Mouse (Mus musculus): ENCODE measurements at regions not wholly inside any gene's neighbourhood (a gene's known extent, or its start where the extent isn't known, plus 50 kb on each side); places are given as distances from the start of the nearest gene placed in this dataset.
"Not testable (repeated sequence)": the region's sequence is repeated elsewhere in the genome, so short reads cannot be mapped to it uniquely, and the experiment has no call there.

DNA sequence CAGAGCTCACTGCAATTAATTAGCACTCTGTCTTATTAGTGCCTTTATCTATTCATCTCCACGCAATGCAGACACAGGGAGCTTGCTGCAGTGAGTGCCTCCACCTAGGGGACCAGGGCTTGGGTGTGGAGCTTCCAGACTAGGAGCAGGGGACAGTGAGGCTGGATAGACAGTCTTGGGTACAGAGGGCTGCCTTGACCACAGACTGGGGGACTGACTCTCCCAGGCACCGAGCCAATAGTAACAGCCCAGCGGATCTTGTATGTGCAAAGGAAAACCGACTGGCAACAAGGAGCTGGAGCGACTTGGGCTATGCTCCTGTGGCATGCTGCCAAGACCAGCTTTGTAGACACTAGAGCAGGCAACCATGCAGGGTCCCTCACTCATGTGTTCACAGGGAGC, 172.8 kb upstream of the Rpl38 start:
- no peak for DNase-seq (ENCODE audit: extremely low read depth, insufficient read length, low spot score)

GRCm38 (mm10) chr11:114486455-114486854, 181.9 kb upstream of the Rpl38 start:
- no peak for DNase-seq (ENCODE audit: extremely low read depth, insufficient read length, low spot score)

- DNase-seq (ENCODE audit: extremely low read depth, insufficient read length, low spot score): no peak
These were observed 182.9 kb upstream of the Rpl38 start for GRCm38 (mm10) chr11:114485429-114485828.

GRCm38 (mm10) chr11:114484668-114484953, 183.7 kb upstream of the Rpl38 start:
- DNase-seq (ENCODE audit: extremely low read depth, insufficient read length, low spot score): no peak

DNA sequence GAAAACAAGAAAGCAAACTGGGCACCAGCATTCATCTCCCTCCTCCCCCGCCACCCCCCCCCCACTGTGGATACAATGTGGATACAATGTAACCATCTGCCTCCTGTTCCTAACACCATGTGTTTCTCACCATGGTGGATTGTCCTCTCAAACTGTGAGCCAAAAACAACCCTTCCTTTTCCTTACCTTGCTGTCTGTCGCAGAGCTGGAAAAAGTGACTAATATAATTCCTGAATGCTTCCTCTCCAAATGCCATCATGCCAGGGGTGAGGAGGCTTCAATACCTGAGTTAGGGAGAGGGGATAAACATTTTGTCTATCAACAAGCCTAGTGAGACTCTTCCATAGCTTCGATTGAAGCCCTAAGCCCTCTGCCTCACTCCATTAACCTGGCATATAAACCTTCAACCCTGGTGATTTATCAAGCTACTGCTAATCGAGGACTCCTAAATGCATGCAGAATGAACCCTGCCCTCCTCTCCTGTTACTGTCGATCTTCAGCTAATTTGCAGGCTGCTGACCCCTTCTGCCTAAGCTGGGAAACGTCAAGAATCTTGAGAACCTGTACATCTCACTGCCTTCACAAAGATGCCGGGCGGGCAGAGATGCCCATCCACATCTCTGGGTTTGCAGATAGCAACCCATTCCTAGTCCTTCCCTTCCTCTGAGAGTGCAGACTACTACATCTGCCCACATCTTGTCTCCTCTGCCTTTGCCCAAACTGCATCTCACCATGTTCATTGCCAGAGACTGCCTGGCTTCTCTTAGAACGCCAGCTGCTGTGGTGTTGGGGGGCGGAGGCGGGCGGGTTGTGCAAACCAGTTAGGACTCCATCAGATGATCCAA, 184.3 kb upstream of the Rpl38 start:
- no peak for DNase-seq (ENCODE audit: extremely low read depth, insufficient read length, low spot score)

GRCm38 (mm10) chr11:114483350-114483749, 185.0 kb upstream of the Rpl38 start:
- not testable (repeated sequence) for DNase-seq (ENCODE audit: extremely low read depth, insufficient read length, low spot score)

- DNase-seq (ENCODE audit: extremely low read depth, insufficient read length, low spot score): no peak
These were observed 186.3 kb upstream of the Rpl38 start for GRCm38 (mm10) chr11:114482070-114482469.

DNA sequence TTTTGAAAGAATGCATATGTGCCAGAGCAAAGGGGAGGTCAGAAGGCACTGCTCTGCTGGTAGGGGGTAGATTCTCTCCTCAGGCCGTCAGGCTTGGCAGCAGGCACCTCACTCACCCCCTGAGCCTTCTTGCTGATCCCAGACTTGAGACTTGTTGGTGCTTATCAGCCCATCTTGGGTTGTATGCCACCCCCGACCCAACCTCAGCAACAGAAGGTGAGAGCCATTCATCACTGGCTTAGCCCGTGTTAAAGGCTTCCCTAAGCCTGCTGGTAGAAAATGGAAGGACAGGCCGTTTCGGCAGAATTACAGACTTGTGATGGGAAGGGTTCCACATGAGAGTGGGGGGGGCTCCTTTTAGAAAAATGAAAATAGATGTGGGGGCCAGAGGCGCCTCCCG, 187.3 kb upstream of the Rpl38 start:
- DNase-seq (ENCODE audit: extremely low read depth, insufficient read length, low spot score): no peak

DNA sequence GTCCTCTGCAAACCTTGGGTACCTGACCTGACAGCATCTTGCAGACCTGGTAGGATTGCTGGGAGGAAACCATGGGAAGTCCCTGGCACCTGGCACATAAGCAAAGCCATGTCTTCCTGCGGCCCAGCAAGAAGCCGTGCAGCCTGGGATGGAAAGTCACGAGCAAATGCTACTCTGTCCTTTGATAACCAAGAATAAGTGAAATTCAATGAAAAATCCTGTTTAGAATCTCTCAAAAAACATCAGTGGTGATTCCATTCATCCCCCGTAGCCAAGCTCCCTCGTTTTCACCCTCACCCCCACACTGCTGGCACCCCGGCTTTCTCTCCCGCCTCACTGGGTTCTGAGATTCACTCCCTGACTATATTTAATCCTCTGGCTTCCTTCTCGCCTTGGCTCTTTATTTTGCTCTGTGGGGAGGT, 188.2 kb upstream of the Rpl38 start:
- no peak for DNase-seq (ENCODE audit: extremely low read depth, insufficient read length, low spot score)

GRCm38 (mm10) chr11:114478736-114479135, 189.6 kb upstream of the Rpl38 start:
- DNase-seq (ENCODE audit: extremely low read depth, insufficient read length, low spot score): no peak

DNA sequence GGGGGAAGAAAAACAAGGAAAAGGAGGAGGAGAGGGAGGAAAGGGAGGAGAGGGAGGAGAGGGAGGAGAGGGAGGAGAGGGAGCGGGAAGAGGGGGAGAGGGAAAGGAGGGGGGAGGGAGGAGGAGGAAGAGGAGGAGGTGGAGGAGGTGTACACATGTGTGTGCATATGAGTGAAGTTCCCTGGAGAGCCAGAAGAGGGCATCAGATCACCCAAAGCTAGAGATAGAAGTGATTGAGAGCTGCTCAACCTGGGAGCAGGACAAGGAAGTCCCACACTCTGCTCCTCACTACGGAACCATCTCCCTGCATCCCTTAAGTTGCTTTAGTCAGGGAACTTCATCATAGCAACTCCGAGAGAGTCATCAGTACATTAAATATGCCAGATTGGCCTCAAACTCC, 191.0 kb upstream of the Rpl38 start:
- no peak for DNase-seq (ENCODE audit: extremely low read depth, insufficient read length, low spot score)

DNA sequence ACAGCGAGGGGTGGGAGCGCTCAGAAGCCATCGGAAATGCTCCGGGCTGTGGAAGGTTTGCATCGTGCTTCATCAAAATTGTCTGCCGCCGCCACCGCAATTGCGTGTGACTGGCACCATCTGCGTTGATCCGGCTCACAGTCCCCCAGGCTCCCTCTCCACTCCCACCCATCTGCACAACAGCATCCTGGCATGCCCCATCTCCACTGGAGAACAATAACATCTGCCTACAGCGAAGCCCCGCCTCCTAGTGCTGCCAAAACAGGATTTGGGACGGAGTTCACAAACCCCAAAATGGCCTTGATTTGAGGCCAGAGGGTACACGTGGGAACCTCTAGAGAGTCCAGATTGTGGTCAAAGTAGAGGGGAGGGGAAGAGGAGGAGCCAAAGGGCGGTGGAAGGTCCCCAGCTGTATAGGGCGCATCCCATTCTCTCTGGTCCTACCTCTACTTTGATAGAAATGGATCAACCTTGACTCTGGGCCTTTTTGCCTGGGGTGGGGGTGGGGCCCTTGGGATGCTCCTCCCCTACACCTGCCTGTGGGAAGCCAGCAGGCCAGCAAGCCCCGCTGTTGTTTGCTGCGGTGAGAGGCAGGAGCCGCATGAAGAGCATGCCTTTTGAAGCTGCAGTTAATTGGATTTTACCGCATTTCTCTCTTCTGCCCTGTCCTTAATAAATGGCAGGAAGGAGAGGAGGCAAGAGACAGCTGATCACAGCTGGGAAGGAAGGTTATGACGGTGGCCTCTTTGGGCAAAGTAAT, 195.6 kb upstream of the Rpl38 start:
- DNase-seq (ENCODE audit: extremely low read depth, insufficient read length, low spot score): no peak

GRCm38 (mm10) chr11:114468394-114468793, 199.9 kb upstream of the Rpl38 start:
- DNase-seq (ENCODE audit: extremely low read depth, insufficient read length, low spot score): no peak

DNA sequence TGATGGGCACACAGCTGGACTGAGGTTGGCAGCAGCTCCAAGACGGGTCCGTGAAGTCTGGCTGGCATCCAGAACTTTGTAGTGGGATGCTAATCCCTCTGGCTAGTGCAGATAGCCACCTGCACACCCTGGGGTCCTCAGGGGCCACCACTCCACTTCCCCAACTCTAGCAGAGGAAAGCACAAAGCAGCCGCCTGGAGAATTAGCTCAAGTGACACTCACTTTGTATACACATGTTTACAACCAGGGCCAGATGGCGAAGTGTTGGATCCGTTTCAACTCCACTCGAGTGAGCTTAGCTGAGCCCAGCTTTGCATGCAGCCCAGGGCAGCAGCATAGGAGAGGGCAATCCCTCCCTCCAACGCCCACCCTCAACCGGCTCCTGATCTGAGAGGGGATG, 200.5 kb upstream of the Rpl38 start:
- DNase-seq (ENCODE audit: extremely low read depth, insufficient read length, low spot score): no peak

GRCm38 (mm10) chr11:114465486-114465885, 202.8 kb upstream of the Rpl38 start:
- DNase-seq (ENCODE audit: extremely low read depth, insufficient read length, low spot score): no peak

DNA sequence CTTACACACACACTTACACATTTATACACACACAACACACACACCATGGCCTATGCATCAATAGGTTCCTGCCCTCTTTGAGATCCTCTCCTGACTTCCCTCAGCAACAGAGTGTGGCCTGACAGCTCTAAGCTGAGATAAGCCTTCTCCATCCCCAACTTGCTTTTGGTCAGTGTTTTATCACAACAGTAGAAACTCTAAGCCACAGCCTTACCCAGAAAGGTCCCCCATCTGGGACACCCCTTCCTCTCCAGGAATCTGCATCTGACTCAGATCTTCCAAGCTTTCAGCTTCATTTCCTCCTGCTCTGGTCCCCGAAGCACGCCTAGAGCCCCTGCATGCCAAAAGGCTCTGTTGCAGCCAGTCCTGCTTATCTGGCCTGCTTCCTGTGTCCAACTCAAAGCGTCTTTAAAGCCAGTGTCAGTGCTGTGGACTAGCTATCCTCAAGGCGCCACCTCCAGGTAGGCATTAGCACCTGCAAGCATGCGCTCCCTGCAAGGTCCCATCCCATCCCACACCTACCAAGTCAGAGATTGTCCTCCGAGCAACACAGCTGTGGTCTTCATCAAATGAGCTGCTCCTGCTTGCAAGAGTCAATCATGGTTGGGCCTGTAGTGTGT, 205.5 kb upstream of the Rpl38 start:
- DNase-seq (ENCODE audit: extremely low read depth, insufficient read length, low spot score): no peak

GRCm38 (mm10) chr11:114454876-114455330, 213.4 kb upstream of the Rpl38 start:
- DNase-seq (ENCODE audit: extremely low read depth, insufficient read length, low spot score): no peak

- DNase-seq (ENCODE audit: extremely low read depth, insufficient read length, low spot score): no peak
These were observed 219.4 kb upstream of the Rpl38 start for GRCm38 (mm10) chr11:114448776-114449401.

DNA sequence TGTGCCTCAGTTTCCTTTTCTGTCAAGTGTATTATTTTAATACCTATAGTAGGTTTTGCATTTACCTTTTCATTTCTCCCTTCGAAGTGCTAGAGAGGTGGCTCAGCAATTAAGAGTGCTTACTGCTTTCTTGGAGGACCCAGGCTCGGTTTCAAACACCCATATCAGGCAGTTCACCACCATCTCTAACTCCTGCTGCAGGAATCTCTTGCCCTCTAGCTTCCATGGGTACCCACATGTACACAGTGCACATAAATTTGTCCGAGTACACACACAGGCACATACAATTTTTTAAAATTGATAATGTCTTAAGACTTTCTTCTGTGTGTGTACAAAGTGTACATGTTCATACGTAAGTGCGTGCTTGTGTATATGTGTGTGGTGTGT, 220.9 kb upstream of the Rpl38 start:
- DNase-seq (ENCODE audit: extremely low read depth, insufficient read length, low spot score): no peak

DNA sequence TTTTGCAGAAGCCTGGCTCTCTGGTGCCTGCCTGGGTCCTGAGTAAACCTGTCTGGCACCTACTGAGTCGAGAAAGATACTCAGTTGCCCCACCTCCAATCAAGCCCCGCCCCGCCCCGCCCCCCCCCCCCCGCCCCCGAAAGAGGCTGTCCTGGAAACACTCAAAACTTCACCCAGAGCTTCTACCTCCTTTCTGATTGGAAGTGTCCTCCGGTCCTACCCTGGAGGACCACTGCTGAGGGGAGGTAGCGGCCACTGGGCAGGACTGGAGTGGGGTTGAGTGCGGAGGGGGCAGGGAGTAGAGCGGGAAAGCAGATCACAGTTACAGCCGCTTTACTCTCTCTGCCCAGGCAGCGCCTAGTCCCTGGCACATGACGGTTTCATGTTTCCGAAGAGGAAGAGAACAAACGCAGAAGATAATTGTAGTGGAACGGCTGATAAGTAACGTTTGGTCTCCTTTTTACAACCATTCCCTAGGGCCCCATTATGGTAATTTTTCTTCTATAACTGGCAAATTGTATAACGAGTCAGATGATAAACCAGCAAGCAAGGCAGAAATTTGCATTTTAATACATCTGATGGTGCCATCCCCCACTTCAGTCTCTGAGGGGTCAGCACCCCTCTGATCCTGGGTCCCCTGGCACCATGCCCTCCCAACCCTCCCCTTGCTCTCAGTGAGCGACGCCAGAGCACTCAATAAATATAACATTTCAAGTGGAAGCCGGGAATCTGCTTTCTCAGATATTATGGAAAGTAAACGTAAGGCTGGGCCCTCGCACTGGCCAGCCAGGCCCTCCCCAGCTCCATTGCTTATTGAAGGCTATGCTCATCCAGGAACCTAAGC, 221.5 kb upstream of the Rpl38 start:
- DNase-seq (ENCODE audit: extremely low read depth, insufficient read length, low spot score): no peak

All from 3134 (cell line).